Comparison of ENCODE assay signal across 16 mouse cellular contexts in genomic region chr7:72971506-72972267, GRCm38 (mm10).
DNase-seq lines count a peak whose midpoint lies in the region; ATAC-seq lines count a peak whose summit lies in the region.
"Had no signal": no experiment of that assay in that cellular context is flagged by ENCODE, and none has a peak within 500 bp of the region (broad histone marks: within the 10 kb centered on the region; RNA-seq: fewer than 3 reads in every experiment).

No protein-coding gene starts in this region.

- H3K27ac ChIP-seq in heart, embryonic 11.5 days (ENCODE audit: low read depth, low read length): no peak overlapping the region
- H3K27ac ChIP-seq in lung, embryonic 16.5 days (ENCODE audit: low read length): no peak overlapping the region
- H3K27ac ChIP-seq: forebrain, embryonic 12.5 days; liver, embryonic 13.5 days; stomach, embryonic 15.5 days had no signal

- no peak overlapping the region for H3K4me2 ChIP-seq in heart, embryonic 11.5 days
- H3K4me2 ChIP-seq in lung, embryonic 16.5 days (ENCODE audit: low read depth, low read length): no peak overlapping the region
- H3K4me2 ChIP-seq: forebrain, embryonic 12.5 days; liver, embryonic 13.5 days; stomach, embryonic 15.5 days had no signal

- H3K4me1 ChIP-seq in heart, embryonic 11.5 days (ENCODE audit: control insufficient read depth, insufficient read depth, low read length): peaks cover 5% of the 10 kb centered on the region
- H3K4me1 ChIP-seq in lung, embryonic 16.5 days (replicated peaks; ENCODE audit: control insufficient read depth, insufficient read depth, low read length): 0 out of 2 replicates have a peak, but pooled peaks cover 3% of the 10 kb centered on the region
- H3K4me1 ChIP-seq: forebrain, embryonic 12.5 days; liver, embryonic 13.5 days; stomach, embryonic 15.5 days had no signal

- no peak overlapping the region for H3K9ac ChIP-seq in heart, embryonic 11.5 days (ENCODE audit: low read depth, low read length)
- no peak overlapping the region for H3K9ac ChIP-seq in lung, embryonic 16.5 days (ENCODE audit: low read length)
- H3K9ac ChIP-seq: forebrain, embryonic 12.5 days; liver, embryonic 13.5 days; stomach, embryonic 15.5 days had no signal

- ATAC-seq in heart, embryonic 11.5 days (replicated peaks; ENCODE audit: insufficient number of reproducible peaks, low FRiP score, low TSS enrichment): no peak
- ATAC-seq in lung, embryonic 16.5 days (ENCODE audit: low read depth): peak; percentile 75
- no peak for ATAC-seq in megakaryocyte-erythroid progenitor cell, adult 5-6 weeks (replicated peaks; ENCODE audit: low FRiP score, low TSS enrichment, poor library complexity, severe bottlenecking)
- ATAC-seq: hindbrain, embryonic 16.5 days had no signal

- no peaks in the 10 kb centered on the region for H3K9me3 ChIP-seq in heart, embryonic 11.5 days (replicated peaks; ENCODE audit: control insufficient read depth, low read length)
- H3K9me3 ChIP-seq in lung, embryonic 16.5 days (ENCODE audit: control insufficient read depth, low read length): no peaks in the 10 kb centered on the region
- H3K9me3 ChIP-seq: forebrain, embryonic 12.5 days; liver, embryonic 13.5 days; stomach, embryonic 15.5 days had no signal

- DNase-seq in heart, adult 18-20 months: peak; percentile 18 to 47
- DNase-seq in lung, postnatal 4 days: no peak
- DNase-seq in gonadal fat pad, adult 2 months (ENCODE audit: low read depth): peak; percentile 56
- DNase-seq in skeletal muscle tissue, adult 2 months (ENCODE audit: low read depth, low spot score): peak; percentile 42
- DNase-seq: cerebellum, adult 11-12 months; kidney, adult 8-10 months; left cerebral cortex, postnatal 4 days; liver, embryonic 13.5 days; retina, postnatal 1 day; thymus, postnatal 14 days had no signal

- no peaks in the 10 kb centered on the region for H3K36me3 ChIP-seq in heart, embryonic 11.5 days (ENCODE audit: control insufficient read depth, insufficient read depth, low read length)
- no peaks in the 10 kb centered on the region for H3K36me3 ChIP-seq in lung, embryonic 16.5 days (ENCODE audit: control insufficient read depth, insufficient read depth, low read length)
- H3K36me3 ChIP-seq: forebrain, embryonic 12.5 days; liver, embryonic 13.5 days; stomach, embryonic 15.5 days had no signal

- 68% methylated on average over 5 of the region's 5 CpGs for WGBS in heart, embryonic 11.5 days (ENCODE audit: insufficient replicate concordance)
- WGBS in lung, embryonic 16.5 days: 55% methylated on average over 5 of the region's 5 CpGs

- H3K4me3 ChIP-seq in heart, embryonic 11.5 days (ENCODE audit: low read depth, low read length): no peak overlapping the region
- no peak overlapping the region for H3K4me3 ChIP-seq in lung, embryonic 16.5 days (ENCODE audit: low read length)
- H3K4me3 ChIP-seq: forebrain, embryonic 12.5 days; liver, embryonic 13.5 days; stomach, embryonic 15.5 days had no signal

- H3K27me3 ChIP-seq in heart, embryonic 11.5 days (ENCODE audit: control insufficient read depth, insufficient read depth, low read length): no peaks in the 10 kb centered on the region
- no peaks in the 10 kb centered on the region for H3K27me3 ChIP-seq in lung, embryonic 16.5 days (ENCODE audit: control insufficient read depth, insufficient read depth, low read depth, low read length)
- H3K27me3 ChIP-seq: forebrain, embryonic 12.5 days; liver, embryonic 13.5 days; stomach, embryonic 15.5 days had no signal

Comparison
In these comparisons a context has a peak if more than half of its experiments do, and no peak if none do; other contexts are left out.
1. DNase-seq: peak in heart, adult 18-20 months (2 of 2), gonadal fat pad, adult 2 months (single experiment) and skeletal muscle tissue, adult 2 months (single experiment); none in lung, postnatal 4 days (0 of 2).